Comparison of ENCODE assay signal across 9 mouse cellular contexts in genomic region chr9:118807669-118808068, GRCm38 (mm10).
"Had no signal": no experiment of that assay in that cellular context is flagged by ENCODE, and none has a peak within 500 bp of the region (broad histone marks: within the 10 kb centered on the region; RNA-seq: fewer than 3 reads in every experiment).

No protein-coding gene starts in this region.

- DNase-seq: lung, adult 18-20 months; lung, embryonic 14.5 days; lung, postnatal 10 days; lung, postnatal 4 days; right cerebral cortex, postnatal 14 days; thymus, adult 2 months; thymus, postnatal 25 days; thymus, postnatal 4 days had no signal

- ATAC-seq: midbrain, embryonic 15.5 days had no signal
